Mouse (Mus musculus): ENCODE results near the gene 4932414N04Rik.

DNA sequence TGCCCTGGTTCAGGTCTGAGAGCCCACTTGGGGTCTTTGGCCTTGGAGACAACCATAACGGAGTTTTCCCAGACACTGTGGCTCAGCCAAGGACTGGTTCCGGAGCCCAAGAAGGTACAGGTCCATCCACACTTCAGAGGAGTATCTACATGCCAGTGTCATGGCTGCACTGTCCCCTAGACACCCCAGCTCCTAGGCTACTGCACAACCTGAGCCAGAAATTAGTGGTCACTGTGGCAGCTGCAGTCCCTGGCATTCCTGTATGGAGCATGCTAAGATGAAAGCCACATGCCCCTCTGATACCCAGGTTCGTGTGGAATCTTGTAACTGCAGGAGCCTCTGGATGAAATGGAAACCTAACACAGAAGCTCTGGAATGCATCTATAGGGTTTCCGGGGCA, 99.9 kb downstream of the 4932414N04Rik start:
- TF ChIP-seq CTCF (IDR thresholded peaks at IDR 0.05; ENCODE audit: low read depth): no peak
- no peak for TF ChIP-seq EP300 (IDR thresholded peaks at IDR 0.05; ENCODE audit: low read depth)

Measured in liver, postnatal 0 days (tissue).